Mouse (Mus musculus) limb, embryonic 11.5 days (tissue): ENCODE measurements around the gene Glp2r. TPM values are rescaled to one million over a fixed set of nuclear protein-coding genes. Genes with fewer than 3 reads are reported as not detected.

Source experiments
- ATAC-seq: fragments of 200-750 bp; cut with Nextera tagmentation; 2 replicates; pipeline ENCODE4 v1.8.0; 2017; ENCODE audit warnings: low read depth; ENCODE audit not compliant: insufficient number of reproducible peaks, low FRiP score, low TSS enrichment
- DNase-seq: peaks from one replicate; pipeline ENCODE4 v3.0.0-alpha.2; 2015; ENCODE audit warnings: low spot score
- H3K27ac ChIP-seq: fragments of 300-500 bp; sonication (generic); replicated peaks from 2 replicates; pipeline ENCODE4 v1.5.1; 2014; ENCODE audit warnings: low read depth, mild to moderate bottlenecking, low read length
- H3K27me3 ChIP-seq: fragments of 300-500 bp; sonication (generic); 2 replicates; pipeline ENCODE4 v1.6.1; 2014; ENCODE audit warnings: mild to moderate bottlenecking, low read length, mixed read lengths; ENCODE audit not compliant: control insufficient read depth, insufficient read depth
- H3K36me3 ChIP-seq: fragments of 300-500 bp; sonication (generic); 2 replicates; pipeline ENCODE4 v1.6.1; 2014; ENCODE audit warnings: mild to moderate bottlenecking, low read length, moderate library complexity, mixed read lengths; ENCODE audit not compliant: control insufficient read depth, insufficient read depth
- H3K4me1 ChIP-seq: fragments of 300-500 bp; sonication (generic); 2 replicates; pipeline ENCODE4 v1.6.1; 2014; ENCODE audit warnings: low read length, mixed read lengths; ENCODE audit not compliant: control insufficient read depth, insufficient read depth
- H3K4me2 ChIP-seq: fragments of 300-500 bp; sonication (generic); 2 replicates; pipeline ENCODE4 v1.6.1; 2014; ENCODE audit warnings: low read depth, mild to moderate bottlenecking, moderate library complexity; ENCODE audit not compliant: severe bottlenecking
- H3K4me3 ChIP-seq: fragments of 300-500 bp; sonication (generic); 2 replicates; pipeline ENCODE4 v1.5.1; 2014; ENCODE audit warnings: low read depth, low read length
- H3K9ac ChIP-seq: fragments of 300-500 bp; sonication (generic); 2 replicates; pipeline ENCODE4 v1.6.1; 2014; ENCODE audit warnings: mild to moderate bottlenecking, low read length
- H3K9me3 ChIP-seq: fragments of 300-500 bp; sonication (generic); 2 replicates; pipeline ENCODE4 v1.6.1; 2016; ENCODE audit warnings: low read length; ENCODE audit not compliant: control insufficient read depth
- WGBS: fragments of 180-500 bp; shearing (Covaris S2); extraction: QIAGEN DNeasy Blood & Tissue Kit; methylation state at CpG from one replicate; pipeline ENCODE4 v1.1.7; 2014; 5-methylcytosine and 5-hydroxymethylcytosine counted together
- polyA plus RNA-seq: library from polyadenylated mRNA; unstranded; fragments of >200 nt; fragmentation: Nextera tagmentation; extraction: Ambion mirVana; gene quantifications from 2 replicates; pipeline ENCODE4 v1.2.1, GENCODE M21; 2014

Glp2r gene
- 0.05 TPM in 1 of 2 replicates, not detected in the other for polyA plus RNA-seq

DNA sequence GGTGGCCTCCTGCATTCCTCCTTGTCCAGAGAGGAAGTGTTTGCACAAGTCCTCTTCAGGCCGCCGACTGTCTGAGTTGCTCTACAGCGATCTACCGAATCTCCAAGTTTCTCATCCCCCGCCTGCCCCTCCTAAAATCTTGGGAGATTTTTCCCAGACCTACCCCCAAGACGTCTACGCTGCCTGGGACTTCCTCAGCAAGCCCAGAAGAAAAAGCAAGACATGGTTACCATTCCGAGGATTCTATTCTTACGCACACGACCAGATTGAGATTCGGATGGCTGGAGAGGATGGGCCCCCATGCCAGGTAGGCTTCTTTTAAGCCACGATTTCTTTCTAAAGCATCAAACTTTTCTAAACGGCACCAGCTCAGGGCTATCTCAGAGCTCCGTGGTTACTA lies at the start of gene Glp2r:
TSS of gene Glp2r (minus strand) at position 101 of the 400 bp plus-strand sequence.
- no peak within 1 kb of the TSS for H3K4me3 ChIP-seq
- H3K4me1 ChIP-seq = no peaks in the 10 kb centered on the region
- DNase-seq = no peak
- no peak within 1 kb of the TSS for H3K27ac ChIP-seq
- H3K9me3 ChIP-seq = no peaks in the 10 kb centered on the region
- H3K9ac ChIP-seq = no peak within 1 kb of the TSS
- no peak within 1 kb of the TSS for H3K4me2 ChIP-seq
- WGBS = 88% methylated on average over 14 of the region's 14 CpGs
- H3K36me3 ChIP-seq = no peaks in the 10 kb centered on the region
- no peak for ATAC-seq
- H3K27me3 ChIP-seq = no peaks in the 10 kb centered on the region

DNA sequence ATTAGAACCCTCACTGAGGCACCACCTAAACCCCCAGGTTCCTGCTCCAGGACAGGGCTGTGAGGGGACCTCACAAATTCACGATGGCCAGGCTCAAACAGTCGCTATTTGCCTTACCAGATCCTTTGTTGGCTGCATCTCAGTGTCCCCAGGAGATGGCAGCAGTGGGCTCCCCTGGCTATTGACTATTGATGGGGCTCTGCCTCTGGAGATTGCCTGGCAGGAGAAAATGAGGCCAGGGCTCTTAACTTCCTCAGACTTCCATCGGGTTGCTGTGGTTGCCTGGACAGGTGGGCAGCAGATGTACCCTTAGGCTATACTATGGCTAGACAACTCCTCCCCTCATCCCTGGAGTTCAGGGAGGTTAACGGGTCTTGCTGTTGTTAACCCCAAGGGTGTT lies 49.3 kb upstream of the Glp2r start:
- peak; percentile 51; the same call in 1 of the 2 replicates for ATAC-seq
- no peaks in the 10 kb centered on the region for H3K9me3 ChIP-seq
- no peaks in the 10 kb centered on the region for H3K36me3 ChIP-seq
- peak; percentile 82 for DNase-seq
- H3K9ac ChIP-seq = no peak overlapping the region
- H3K4me3 ChIP-seq = no peak overlapping the region
- no peaks in the 10 kb centered on the region for H3K27me3 ChIP-seq
- H3K4me1 ChIP-seq = peaks cover 7% of the 10 kb centered on the region; the same call in 1 of the 2 replicates
- WGBS = 11% methylated on average over 4 of the region's 4 CpGs
- no peak overlapping the region for H3K27ac ChIP-seq
- no peak overlapping the region; the same call in 1 of the 2 replicates for H3K4me2 ChIP-seq

DNA sequence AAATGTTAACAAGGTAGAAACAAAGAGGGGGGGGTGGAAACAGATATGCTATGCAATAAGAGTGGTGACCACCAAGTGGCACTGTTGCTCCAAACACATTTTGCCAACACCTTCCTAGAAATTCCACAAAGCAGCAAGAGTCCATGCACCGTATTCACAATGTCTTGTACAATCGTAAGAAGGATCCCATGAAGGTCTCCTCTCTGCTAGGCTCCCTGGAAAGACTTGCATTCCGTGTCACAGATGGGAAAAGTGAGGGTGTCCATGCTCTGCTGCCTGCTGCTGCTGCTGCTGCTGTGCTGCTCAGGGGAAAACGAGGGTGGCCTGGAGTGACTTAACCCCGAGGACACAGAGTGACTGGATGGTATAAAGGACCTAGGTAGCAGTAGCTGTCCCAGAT lies 48.7 kb upstream of the Glp2r start:
- 0 out of 2 replicates have a peak overlapping the region, but pooled peaks have one; percentile 22 for H3K9ac ChIP-seq

DNA sequence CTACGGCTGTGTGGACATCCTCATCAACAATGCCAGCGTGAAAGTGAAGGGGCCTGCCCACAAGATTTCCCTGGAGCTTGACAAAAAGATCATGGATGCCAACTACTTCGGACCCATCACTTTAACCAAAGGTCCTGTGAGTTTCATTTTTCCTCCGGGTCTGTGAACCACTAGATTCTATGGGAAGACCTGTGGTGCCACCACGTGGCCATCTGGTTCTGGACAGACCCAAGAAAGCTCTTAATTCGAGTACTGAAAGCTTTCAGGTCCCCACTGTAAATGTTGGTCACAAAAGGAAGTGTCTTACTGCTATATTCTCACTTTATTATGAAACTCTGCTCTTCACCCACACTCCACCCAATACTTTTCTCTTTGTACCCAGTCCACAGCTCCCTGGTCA lies 40.6 kb upstream of the Glp2r start:
- Histone ChIP-seq H3K4me3 (no peak overlapping the region), H3K27ac (no peak overlapping the region), H3K4me1 (no peaks in the 10 kb centered on the region), H3K9ac (no peak overlapping the region), H3K36me3 (no peaks in the 10 kb centered on the region), H3K27me3 (no peaks in the 10 kb centered on the region), H3K9me3 (no peaks in the 10 kb centered on the region), H3K4me2 (no peak overlapping the region)
- DNase-seq = no peak
- no peak for ATAC-seq
- WGBS = 83% methylated on average over 6 of the region's 6 CpGs

More for the DNA sequence above, 48.7 kb upstream of the Glp2r start:
- Histone ChIP-seq H3K36me3 (no peaks in the 10 kb centered on the region), H3K9me3 (no peaks in the 10 kb centered on the region), H3K4me2 (peak overlapping the region; percentile 25; the same call in 1 of the 2 replicates), H3K4me1 (peaks cover 7% of the 10 kb centered on the region; the same call in 1 of the 2 replicates), H3K27me3 (no peaks in the 10 kb centered on the region), H3K4me3 (no peak overlapping the region), H3K27ac (no peak overlapping the region)
- DNase-seq (peak; percentile 67), ATAC-seq (no peak)
- WGBS = 18% methylated on average over 5 of the region's 5 CpGs

DNA sequence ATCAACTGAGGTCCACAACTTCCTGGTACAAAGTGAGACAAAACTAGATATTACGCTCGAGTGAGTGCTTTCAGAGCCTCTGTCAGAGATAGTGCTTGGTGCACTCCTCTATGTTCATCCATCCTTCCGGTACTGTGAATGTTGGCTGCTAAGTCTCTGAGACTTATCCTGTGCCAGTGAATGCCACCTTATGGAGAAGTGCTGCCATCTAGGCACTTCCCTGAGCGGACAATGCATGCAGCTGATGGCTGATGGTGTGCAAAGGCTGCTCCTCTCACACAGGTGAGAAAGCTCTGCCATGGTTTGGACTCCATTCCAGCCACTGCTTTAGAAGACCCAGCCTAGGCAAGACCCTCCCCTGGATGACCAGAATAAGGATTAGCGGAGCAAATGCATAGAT lies 37.1 kb upstream of the Glp2r start:
- Histone ChIP-seq H3K9me3 (no peaks in the 10 kb centered on the region), H3K4me3 (no peak overlapping the region), H3K4me2 (no peak overlapping the region), H3K4me1 (no peaks in the 10 kb centered on the region), H3K9ac (no peak overlapping the region), H3K27me3 (no peaks in the 10 kb centered on the region), H3K27ac (no peak overlapping the region), H3K36me3 (no peaks in the 10 kb centered on the region)
- DNase-seq = no peak
- WGBS = 80% methylated on average over 5 of the region's 5 CpGs
- ATAC-seq = no peak

DNA sequence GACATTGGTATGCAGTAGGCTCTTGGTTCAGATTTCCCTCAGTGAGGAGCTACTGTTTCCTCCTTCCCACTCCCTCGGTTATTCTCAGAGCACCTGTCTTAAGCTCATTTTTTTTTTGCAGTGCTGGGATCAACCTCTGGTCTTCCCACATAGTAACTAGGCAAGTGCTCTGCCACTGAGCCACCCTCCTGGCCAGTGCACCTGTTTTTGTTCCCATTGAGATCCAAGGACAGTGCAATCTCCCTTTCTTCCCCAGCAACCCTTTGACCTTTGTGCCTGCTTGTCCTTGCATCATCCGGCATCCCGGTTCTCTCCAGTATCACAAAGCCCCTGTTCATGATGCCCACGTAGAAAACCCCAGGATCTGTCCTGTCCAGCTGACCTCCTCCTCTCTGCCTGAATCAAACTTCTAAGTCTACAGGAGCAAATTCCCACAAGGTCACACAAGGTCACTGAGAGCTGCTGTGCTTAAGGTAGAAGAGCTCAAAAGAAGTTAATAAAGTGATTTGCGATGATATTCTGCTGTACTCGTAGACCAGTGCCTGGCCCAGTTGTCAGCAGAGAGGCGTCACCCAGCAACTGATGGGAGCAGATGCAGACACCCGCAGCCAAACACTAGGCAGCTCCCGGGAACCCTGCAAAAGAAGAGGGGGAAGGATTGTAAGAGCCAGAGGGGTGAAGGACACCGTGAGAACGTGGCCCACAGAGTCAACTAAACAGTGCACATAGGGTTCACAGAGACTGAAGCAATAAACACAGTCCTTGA lies 36.1 kb upstream of the Glp2r start:
- WGBS = 87% methylated on average over 11 of the region's 11 CpGs
- Histone ChIP-seq H3K27ac (no peak overlapping the region), H3K36me3 (no peaks in the 10 kb centered on the region), H3K4me2 (no peak overlapping the region), H3K27me3 (no peaks in the 10 kb centered on the region), H3K4me1 (no peaks in the 10 kb centered on the region), H3K9me3 (no peaks in the 10 kb centered on the region), H3K4me3 (no peak overlapping the region), H3K9ac (no peak overlapping the region)
- ATAC-seq = no peak
- no peak for DNase-seq

DNA sequence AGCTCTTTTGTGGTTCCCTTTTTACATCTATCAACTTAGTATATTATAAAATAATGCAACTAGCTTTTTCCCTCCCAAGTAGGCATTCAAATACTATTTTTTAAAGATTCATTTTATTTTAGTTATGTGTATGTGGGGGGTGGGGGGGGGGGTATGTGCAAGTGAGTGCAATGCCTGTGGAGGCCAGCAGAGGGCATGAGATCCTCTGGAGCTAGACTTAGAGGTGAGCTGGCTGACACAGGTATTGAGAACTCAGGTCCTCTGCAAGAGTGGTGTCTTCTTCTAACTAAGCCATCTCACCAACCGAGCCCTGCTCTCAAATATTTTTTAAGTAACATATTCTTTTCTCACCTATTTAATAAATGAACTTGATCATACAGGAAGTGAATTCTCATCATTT lies 34.6 kb upstream of the Glp2r start:
- Histone ChIP-seq H3K27ac (no peak overlapping the region), H3K4me2 (no peak overlapping the region), H3K27me3 (no peaks in the 10 kb centered on the region), H3K4me1 (no peaks in the 10 kb centered on the region), H3K4me3 (no peak overlapping the region), H3K9me3 (no peaks in the 10 kb centered on the region), H3K9ac (no peak overlapping the region), H3K36me3 (no peaks in the 10 kb centered on the region)
- ATAC-seq = no peak
- no peak for DNase-seq
- 84% methylated on average over 1 of the region's 1 CpGs for WGBS

DNA sequence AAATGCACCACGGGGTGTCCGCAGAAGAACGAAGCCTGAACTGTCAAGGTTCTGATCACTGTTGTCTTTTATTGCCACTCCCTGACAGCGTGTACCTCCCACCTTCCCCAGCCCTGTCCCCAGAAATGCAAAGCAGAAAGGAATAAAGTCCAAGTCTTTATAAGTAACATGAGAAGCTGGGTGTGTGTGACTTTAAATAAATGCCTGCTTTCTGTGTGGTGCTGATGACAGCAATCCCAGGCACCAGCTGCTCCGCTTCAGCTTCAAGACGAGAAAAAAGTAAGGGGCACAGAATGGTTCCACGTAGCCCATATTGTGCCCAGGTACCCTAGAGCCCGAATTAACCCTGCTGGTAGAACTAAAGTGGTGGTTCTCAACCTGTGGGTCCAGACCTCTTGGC lies 30.2 kb upstream of the Glp2r start:
- Histone ChIP-seq H3K9me3 (no peaks in the 10 kb centered on the region), H3K4me1 (no peaks in the 10 kb centered on the region), H3K27ac (no peak overlapping the region), H3K9ac (no peak overlapping the region), H3K4me2 (no peak overlapping the region), H3K36me3 (no peaks in the 10 kb centered on the region), H3K27me3 (no peaks in the 10 kb centered on the region), H3K4me3 (no peak overlapping the region)
- no peak for ATAC-seq
- DNase-seq = no peak
- 69% methylated on average over 8 of the region's 8 CpGs for WGBS
